Mouse (Mus musculus) forebrain, embryonic 10.5 days (tissue): ENCODE data around the gene Fthl17c. TPM values are rescaled to one million over a fixed set of nuclear protein-coding genes. Genes with fewer than 3 reads are reported as not detected.
"Not testable (repeated sequence)": the region's sequence is repeated elsewhere in the genome, so short reads cannot be mapped to it uniquely, and the experiment has no call there.

ENCODE experiments used
- DNase-seq: peaks from one replicate; pipeline ENCODE4 v3.0.0-alpha.2; 2017; ENCODE audit warnings: low spot score; ENCODE audit errors: extremely low spot score
- H3K27ac ChIP-seq: fragments of 300-500 bp; sonication (generic); 2 replicates; pipeline ENCODE4 v1.5.1; 2016; ENCODE audit warnings: mild to moderate bottlenecking
- H3K27me3 ChIP-seq: fragments of 300-500 bp; sonication (generic); 2 replicates; pipeline ENCODE4 v1.6.1; 2016; ENCODE audit warnings: mild to moderate bottlenecking; ENCODE audit not compliant: poor library complexity, severe bottlenecking
- H3K36me3 ChIP-seq: fragments of 300-500 bp; sonication (generic); replicated peaks from 2 replicates; pipeline ENCODE4 v1.6.1; 2016; ENCODE audit warnings: mild to moderate bottlenecking, moderate library complexity
- H3K4me1 ChIP-seq: fragments of 300-500 bp; sonication (generic); 2 replicates; pipeline ENCODE4 v1.6.1; 2016
- H3K4me3 ChIP-seq: fragments of 300-500 bp; sonication (generic); 2 replicates; pipeline ENCODE4 v1.5.1; 2016; ENCODE audit warnings: mild to moderate bottlenecking, moderate library complexity
- H3K9me3 ChIP-seq: fragments of 300-500 bp; sonication (generic); 2 replicates; pipeline ENCODE4 v1.6.1; 2016; ENCODE audit warnings: mild to moderate bottlenecking, moderate library complexity
- WGBS: fragments of 180-500 bp; shearing (Covaris S2); methylation state at CpG from one replicate; pipeline ENCODE4 v1.1.7; 2016; 5-methylcytosine and 5-hydroxymethylcytosine counted together
- polyA plus RNA-seq: library from polyadenylated mRNA; unstranded; fragments of >200 nt; fragmentation: Nextera tagmentation; extraction: Ambion mirVana; gene quantifications from 2 replicates; pipeline ENCODE4 v1.2.1, GENCODE M21; 2016

Gene Fthl17c
- not detected in 2 replicates for polyA plus RNA-seq

DNA sequence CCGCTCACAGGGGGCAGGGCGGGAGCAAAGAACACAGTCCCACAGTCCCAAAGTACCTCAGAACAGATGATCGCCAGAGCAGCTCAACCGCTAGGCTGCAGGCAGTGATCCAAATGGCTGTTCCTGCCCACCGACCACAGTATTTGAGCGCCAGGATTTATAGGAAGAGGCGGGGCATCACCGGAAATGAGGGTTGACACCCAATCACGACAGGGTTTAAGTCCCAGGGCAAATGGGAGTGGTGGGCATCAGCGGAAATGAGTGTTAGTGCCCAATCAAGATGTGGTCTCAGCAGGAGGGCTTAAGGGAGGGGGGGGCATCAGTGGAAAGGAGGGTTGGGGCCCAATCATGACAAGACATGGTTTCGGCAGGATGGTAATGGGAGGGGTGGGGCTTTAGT, at the start of gene Fthl17c:
TSS of gene Fthl17c (minus strand) at position 101 of the 400 bp plus-strand sequence.
- not testable (repeated sequence) for H3K9me3 ChIP-seq, DNase-seq, H3K4me3 ChIP-seq, H3K4me1 ChIP-seq, H3K27ac ChIP-seq, H3K36me3 ChIP-seq, H3K27me3 ChIP-seq
- no CpG with 5 or more reads among the region's 11 CpGs for WGBS

DNA sequence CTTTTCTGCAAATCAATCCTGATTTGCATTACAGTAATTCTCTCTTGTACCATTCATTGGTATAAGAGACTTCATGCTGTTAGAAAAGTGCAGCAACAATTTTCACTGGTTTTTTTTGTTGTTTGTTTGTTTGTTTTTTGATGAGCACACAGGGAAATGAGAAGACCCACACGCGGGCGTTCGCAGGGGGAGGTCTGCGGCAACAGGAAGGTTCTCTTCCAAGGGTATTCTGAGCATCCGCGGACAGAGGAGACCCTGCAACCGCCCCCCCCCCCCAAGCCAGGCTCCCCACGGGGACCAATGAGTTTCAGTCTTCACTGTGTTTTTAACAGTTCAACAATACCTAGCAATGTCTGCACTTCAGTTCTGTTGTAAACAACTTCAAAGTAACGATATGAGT, 43.1 kb upstream of the Fthl17c start:
- WGBS, result 66% methylated on average over 10 of the region's 10 CpGs

GRCm38 (mm10) chrX:9016079-9016478, 39.7 kb upstream of the Fthl17c start:
- no peaks in the 10 kb centered on the region for H3K27me3 ChIP-seq
- H3K9me3 ChIP-seq, result no peaks in the 10 kb centered on the region
- no peak overlapping the region for H3K4me3 ChIP-seq
- H3K4me1 ChIP-seq, result no peaks in the 10 kb centered on the region
- no peak for DNase-seq
- no peaks in the 10 kb centered on the region for H3K36me3 ChIP-seq
- no peak overlapping the region for H3K27ac ChIP-seq
- WGBS, result 62% methylated on average over 1 of the region's 1 CpGs

More for the DNA sequence above, 43.1 kb upstream of the Fthl17c start:
- Histone ChIP-seq H3K27ac (no peak overlapping the region), H3K27me3 (no peaks in the 10 kb centered on the region), H3K36me3 (no peaks in the 10 kb centered on the region), H3K4me1 (no peaks in the 10 kb centered on the region), H3K4me3 (no peak overlapping the region), H3K9me3 (no peaks in the 10 kb centered on the region)
- no peak for DNase-seq

DNA sequence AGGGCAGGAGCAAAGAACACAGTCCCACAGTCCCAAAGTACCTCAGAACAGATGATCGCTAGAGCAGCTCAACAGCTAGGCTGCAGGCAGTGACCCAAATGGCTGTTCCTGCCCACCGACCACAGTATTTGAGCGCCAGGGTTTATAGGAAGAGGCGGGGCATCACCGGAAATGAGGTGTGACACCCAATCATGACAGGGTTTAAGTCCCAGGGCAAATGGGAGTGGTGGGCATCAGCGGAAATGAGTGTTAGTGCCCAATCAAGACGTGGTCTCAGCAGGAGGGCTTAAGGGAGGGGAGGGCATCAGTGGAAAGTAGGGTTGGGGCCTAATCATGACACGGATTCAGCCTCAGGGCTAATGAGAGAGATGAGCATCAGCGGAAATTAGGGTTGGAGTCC, 10.3 kb upstream of the Fthl17c start, which contains the start of gene Fthl17d:
TSS of gene Fthl17d (minus strand) at position 101 of the 400 bp plus-strand sequence.
- not testable (repeated sequence) for H3K4me3 ChIP-seq, H3K36me3 ChIP-seq, H3K27me3 ChIP-seq, H3K9me3 ChIP-seq, H3K4me1 ChIP-seq, DNase-seq, H3K27ac ChIP-seq
- WGBS, result no CpG with 5 or more reads among the region's 9 CpGs

DNA sequence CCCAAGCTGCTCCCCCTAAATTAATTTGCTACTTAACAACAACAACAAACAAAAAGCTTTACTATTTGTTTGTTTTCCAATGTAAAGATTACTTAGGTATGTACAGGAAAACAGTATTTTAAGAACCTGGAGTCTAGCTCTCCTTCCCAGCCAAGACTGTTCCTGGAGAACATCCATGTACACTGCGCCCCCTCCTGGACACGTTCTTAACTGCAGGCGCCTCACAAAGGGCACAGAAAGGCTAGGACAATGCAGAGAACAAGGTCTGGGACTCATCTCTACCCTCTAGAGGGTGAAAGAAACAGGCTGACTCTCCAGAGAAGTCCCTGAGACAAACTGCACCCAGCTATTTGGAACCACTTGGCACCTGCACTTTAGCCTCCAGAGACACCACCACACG, 11.7 kb downstream of the Fthl17c start:
- H3K27ac ChIP-seq, H3K4me3 ChIP-seq, H3K4me1 ChIP-seq, H3K9me3 ChIP-seq, H3K36me3 ChIP-seq, DNase-seq, H3K27me3 ChIP-seq: not testable (repeated sequence)
- WGBS, result 51% methylated on average over 4 of the region's 4 CpGs

- WGBS, result 93% methylated on average over 4 of the region's 11 CpGs
- H3K27me3 ChIP-seq, H3K9me3 ChIP-seq, DNase-seq, H3K36me3 ChIP-seq, H3K4me1 ChIP-seq, H3K4me3 ChIP-seq, H3K27ac ChIP-seq: not testable (repeated sequence)
These were observed 13.5 kb downstream of the Fthl17c start, which contains the start of gene Fthl17b for GRCm38 (mm10) chrX:8962875-8963274. TSS of gene Fthl17b (minus strand) at chrX:8962975.

- DNase-seq, result peak; percentile 61
- not testable (repeated sequence) for H3K4me3 ChIP-seq, H3K36me3 ChIP-seq, H3K27me3 ChIP-seq, H3K9me3 ChIP-seq, H3K27ac ChIP-seq, H3K4me1 ChIP-seq
- 22% methylated on average over 7 of the region's 7 CpGs for WGBS
These were observed 28.1 kb downstream of the Fthl17c start for GRCm38 (mm10) chrX:8948130-8948805.

- Histone ChIP-seq H3K4me3 (no peak overlapping the region), H3K9me3 (no peaks in the 10 kb centered on the region), H3K27ac (no peak overlapping the region), H3K27me3 (no peaks in the 10 kb centered on the region), H3K36me3 (no peaks in the 10 kb centered on the region), H3K4me1 (no peaks in the 10 kb centered on the region)
- WGBS, result 86% methylated on average over 8 of the region's 8 CpGs
- no peak for DNase-seq
These were observed 32.3 kb downstream of the Fthl17c start for GRCm38 (mm10) chrX:8944041-8944440.

- WGBS, result 25% methylated on average over 4 of the region's 4 CpGs
These were observed 49.1 kb downstream of the Fthl17c start for GRCm38 (mm10) chrX:8927308-8927707.

More at GRCm38 (mm10) chrX:8927308-8927707, 49.1 kb downstream of the Fthl17c start:
- H3K27me3 ChIP-seq, result no peaks in the 10 kb centered on the region
- H3K4me3 ChIP-seq, result no peak overlapping the region
- no peaks in the 10 kb centered on the region for H3K36me3 ChIP-seq
- H3K4me1 ChIP-seq, result peaks cover 4% of the 10 kb centered on the region; the same call in 1 of the 2 replicates
- DNase-seq, result peak; percentile 15
- no peaks in the 10 kb centered on the region for H3K9me3 ChIP-seq
- H3K27ac ChIP-seq, result no peak overlapping the region

Other genes with a start within 250 kb of the Fthl17c start
- gene Ssx9, start 228.1 kb downstream of the Fthl17c start, polyA plus RNA-seq, result not detected in 2 replicates
- gene Ssxb5, start 172.9 kb downstream of the Fthl17c start, polyA plus RNA-seq, result not detected in 2 replicates
- gene Gm6592, start 132.6 kb downstream of the Fthl17c start, polyA plus RNA-seq, result not detected in 2 replicates
- not detected in 2 replicates for gene Gm5751, start 102.3 kb downstream of the Fthl17c start, polyA plus RNA-seq
- 2.2 and 2.4 TPM in 2 replicates for gene B630019K06Rik, start 84.2 kb downstream of the Fthl17c start, polyA plus RNA-seq
- not detected in 2 replicates for gene Fthl17b, start 13.6 kb downstream of the Fthl17c start, polyA plus RNA-seq
- gene Fthl17d, start 10.2 kb upstream of the Fthl17c start, polyA plus RNA-seq, result not detected in 2 replicates
- not detected in 2 replicates for gene Fthl17e, start 56.9 kb upstream of the Fthl17c start, polyA plus RNA-seq
- gene Fthl17f, start 86.5 kb upstream of the Fthl17c start, polyA plus RNA-seq, result not detected in 2 replicates
- not detected in 2 replicates for gene 4930402K13Rik, start 128.0 kb upstream of the Fthl17c start, polyA plus RNA-seq
- gene Lancl3, start 223.3 kb upstream of the Fthl17c start, polyA plus RNA-seq, result 0.12 TPM in 2 replicates